Mouse (Mus musculus) left cerebral cortex, postnatal 10 days (tissue): Measurements from ENCODE around the gene Btbd35f26. TPM values are rescaled to one million over a fixed set of nuclear protein-coding genes. Genes with fewer than 3 reads are reported as not detected.
"Not testable (repeated sequence)": the region's sequence is repeated elsewhere in the genome, so short reads cannot be mapped to it uniquely, and the experiment has no call there.

Experiments
- DNase-seq, 2 experiments: peaks; one replicate each; pipeline ENCODE4 v3.0.0; 2021 to 2022; ENCODE audit warnings: low spot score in 2 of 2, mixed read lengths in 1 of 2; ENCODE audit errors: extremely low spot score in 1 of 2
- intact Hi-C: fragments of 180-260 bp; cut with DNase I; formaldehyde crosslinking; loops from one replicate; pipeline ENCODE4 v1.15.1; 2025
- total RNA-seq, 2 experiments: library from RNA; stranded (reverse); gene quantifications; 2 replicates each; pipeline ENCODE4 v1.2.3; 2021

The Btbd35f26 gene
- not detected for total RNA-seq

- DNase-seq, intact Hi-C loops: not testable (repeated sequence)
Observed at GRCm38 (mm10) chrX:31336154-31336553, at the start of gene Btbd35f26. Gene Btbd35f26 (plus strand): TSS chrX:31336454.

- DNase-seq, intact Hi-C loops: not testable (repeated sequence)
Observed at GRCm38 (mm10) chrX:31341924-31342323, 5.7 kb downstream of the Btbd35f26 start.

DNA sequence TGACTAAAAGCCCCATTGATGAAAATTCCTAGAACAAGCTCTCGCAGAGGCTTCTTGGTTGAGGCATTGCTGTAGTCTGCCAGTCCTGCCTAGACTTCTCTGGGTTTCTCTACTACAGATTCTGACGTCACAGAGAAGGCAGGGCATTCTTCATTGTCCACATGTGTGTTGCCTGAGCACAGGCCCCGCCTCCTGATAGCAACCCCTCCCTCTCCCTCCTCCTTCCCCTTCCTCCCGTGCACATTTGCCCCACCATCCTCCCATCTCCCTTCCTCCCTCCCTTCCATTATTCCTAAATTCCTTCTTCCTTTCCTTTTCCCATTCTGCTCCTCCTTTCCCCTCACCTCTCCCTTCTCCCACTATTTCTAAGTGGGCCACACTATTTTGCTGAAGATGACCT, 47.6 kb downstream of the Btbd35f26 start, which contains the start of gene Btbd35f19:
Gene Btbd35f19, minus strand, starts transcription at position 101 of the 400 bp plus-strand sequence.
- DNase-seq, intact Hi-C loops: not testable (repeated sequence)

Other genes starting within 250 kb of the Btbd35f26 start
- not detected for gene Btbd35f29, start 218.8 kb upstream of the Btbd35f26 start, total RNA-seq
- not detected for gene Spin2f, start 82.6 kb upstream of the Btbd35f26 start, total RNA-seq
- not detected for gene Btbd35f19, start 47.5 kb downstream of the Btbd35f26 start, total RNA-seq
- not detected for gene Gm21883, start 237.8 kb downstream of the Btbd35f26 start, total RNA-seq